Mouse (Mus musculus) embryonic fibroblast, embryonic 13.5 days (primary cell): ENCODE measurements around the gene Ankib1.

Experiments
- CTCF ChIP-seq: IDR thresholded peaks from 2 replicates; pipeline ENCODE4 v1.5.1; 2011; ENCODE audit warnings: mild to moderate bottlenecking, control low read depth, low read length, moderate library complexity, borderline replicate concordance; ENCODE audit not compliant: insufficient read depth
- POLR2A ChIP-seq: IDR thresholded peaks from 2 replicates; pipeline ENCODE4 v1.6.1; 2011; ENCODE audit warnings: low read depth, mild to moderate bottlenecking, control low read depth, low read length, moderate library complexity

DNA sequence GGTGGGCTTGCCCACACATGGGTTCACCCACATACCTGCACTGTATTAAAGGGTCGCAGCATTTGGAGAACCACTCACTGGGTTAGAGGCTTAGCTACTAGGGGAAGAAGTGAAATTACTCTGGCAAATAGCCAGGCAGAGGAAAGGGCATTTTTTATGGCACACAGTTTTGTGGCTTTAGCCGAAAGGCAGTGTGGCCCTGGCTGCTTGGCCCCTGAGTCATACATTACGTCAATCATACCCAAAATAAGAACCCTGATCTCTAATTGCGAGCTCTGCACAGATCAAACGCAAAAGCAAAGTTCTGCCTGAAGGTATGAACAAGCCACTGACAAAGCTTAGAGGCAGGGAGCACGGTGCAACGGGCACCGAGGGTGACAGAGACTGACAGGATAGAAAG lies 114.4 kb downstream of the Ankib1 start:
- TF ChIP-seq POLR2A, result no peak
- no peak for TF ChIP-seq CTCF
